Mouse (Mus musculus): ENCODE measurements around the gene Apc2. TPM values are rescaled to one million over a fixed set of nuclear protein-coding genes. Genes with fewer than 3 reads are reported as not detected.

The Apc2 gene
- total RNA-seq, 2 experiments from 2014 or later: not detected

- peak; percentile 70 for ATAC-seq (replicated peaks; ENCODE audit: low FRiP score, low TSS enrichment, poor library complexity, severe bottlenecking)
Measured at GRCm38 (mm10) chr10:80261585-80261968, 34.2 kb upstream of the Apc2 start.

GRCm38 (mm10) chr10:80262169-80262568 is 33.6 kb upstream of the Apc2 start:
- ATAC-seq (replicated peaks; ENCODE audit: low FRiP score, low TSS enrichment, poor library complexity, severe bottlenecking): no peak

DNA sequence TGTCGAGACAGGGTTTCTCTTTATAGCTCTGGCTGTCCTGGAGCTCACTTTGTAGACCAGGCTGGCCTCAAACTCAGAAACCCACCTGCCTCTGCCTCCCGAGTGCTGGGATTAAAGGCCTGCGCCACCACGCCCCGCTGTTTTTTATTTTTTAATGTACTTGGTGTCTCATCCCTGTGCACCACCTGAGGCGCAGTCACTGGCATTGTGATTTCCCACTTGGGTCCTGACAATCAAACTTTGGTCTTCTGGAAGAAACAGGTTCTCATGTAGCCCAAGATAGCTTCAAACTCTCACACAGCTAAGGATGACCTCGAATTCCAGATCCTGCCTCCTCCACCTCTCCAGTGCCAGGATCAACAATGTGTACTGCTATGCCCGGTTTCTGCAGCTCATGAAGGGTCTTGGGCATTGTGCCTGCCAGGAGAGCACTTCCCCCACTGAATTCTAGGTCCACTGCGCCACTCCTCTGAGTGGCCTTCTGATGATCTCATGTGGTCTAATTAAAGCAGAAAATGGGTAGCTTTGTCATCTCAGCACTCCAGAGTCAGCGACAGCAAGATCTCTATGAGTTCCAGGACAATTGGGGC is 32.9 kb upstream of the Apc2 start:
- no peak for ATAC-seq (replicated peaks; ENCODE audit: low FRiP score, low TSS enrichment, poor library complexity, severe bottlenecking)

- peak; percentile 46 for ATAC-seq (replicated peaks; ENCODE audit: low FRiP score, low TSS enrichment, poor library complexity, severe bottlenecking)
Measured at GRCm38 (mm10) chr10:80264341-80265148, 31.2 kb upstream of the Apc2 start.

DNA sequence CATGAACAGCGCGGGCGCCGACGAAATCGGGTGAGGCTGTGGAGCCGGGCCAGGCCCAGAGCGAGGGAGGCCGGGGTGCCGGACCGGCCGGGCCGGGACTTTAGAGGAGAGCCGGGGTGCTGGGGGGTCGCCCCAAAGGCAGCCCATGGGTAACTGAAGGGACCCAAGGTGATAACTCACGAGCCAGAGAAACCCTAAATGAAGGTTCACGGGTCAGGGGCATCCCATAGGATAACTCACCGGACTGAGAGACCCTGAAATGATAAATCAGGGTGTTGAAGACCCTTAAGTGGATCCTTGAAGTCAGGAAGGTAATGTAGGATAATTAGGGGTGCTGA is 30.7 kb upstream of the Apc2 start:
- ATAC-seq (replicated peaks; ENCODE audit: low FRiP score, low TSS enrichment, poor library complexity, severe bottlenecking): no peak

DNA sequence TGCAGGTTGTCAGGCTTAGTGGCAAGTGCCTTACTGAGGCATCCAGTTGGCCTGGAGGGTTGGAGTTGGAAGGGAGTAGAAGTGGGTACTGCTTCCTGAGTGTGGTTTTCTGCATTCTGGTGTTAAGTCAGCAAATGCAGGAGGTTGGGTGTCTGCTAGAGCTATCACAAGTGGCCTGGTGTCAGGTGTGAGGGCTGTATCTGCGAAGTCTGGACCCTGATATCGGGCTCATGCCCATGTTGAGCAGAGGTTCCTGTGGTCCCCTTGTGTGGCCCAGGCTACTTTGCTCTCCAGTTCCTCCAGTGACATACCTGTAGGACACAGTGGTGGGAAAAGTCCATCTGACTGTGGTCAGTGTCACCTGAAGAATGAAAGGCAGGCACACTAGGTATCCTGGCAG is 25.7 kb upstream of the Apc2 start:
- ATAC-seq (replicated peaks; ENCODE audit: low FRiP score, low TSS enrichment, poor library complexity, severe bottlenecking): peak; percentile 58

DNA sequence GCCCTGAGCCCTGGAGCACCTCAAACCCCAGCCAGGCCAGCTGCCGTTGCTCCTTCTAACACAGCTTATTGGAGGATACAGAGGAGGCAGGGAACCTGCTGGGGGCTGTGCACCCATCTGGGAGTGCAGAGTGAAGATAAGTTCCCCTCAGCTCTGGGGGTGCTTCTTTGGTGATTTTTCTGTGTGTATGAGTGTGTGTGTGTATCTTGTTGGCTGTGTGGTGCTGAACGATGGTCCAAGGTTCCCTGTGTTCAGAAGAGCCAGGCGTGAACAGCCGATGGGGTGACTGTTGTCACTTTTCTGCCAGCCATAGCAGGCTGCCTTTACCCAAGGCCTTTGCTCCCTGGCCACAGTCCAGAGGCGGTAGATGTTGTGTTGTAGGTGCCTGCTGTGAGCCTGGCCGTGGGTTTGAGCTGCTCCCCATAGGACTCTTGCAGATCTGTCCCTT is 25.0 kb upstream of the Apc2 start:
- peak; percentile 85 for ATAC-seq (replicated peaks; ENCODE audit: low FRiP score, low TSS enrichment, poor library complexity, severe bottlenecking)

- no peak for ATAC-seq (replicated peaks; ENCODE audit: low FRiP score, low TSS enrichment, poor library complexity, severe bottlenecking)
Measured at GRCm38 (mm10) chr10:80271186-80271843, 24.5 kb upstream of the Apc2 start.

GRCm38 (mm10) chr10:80271870-80272585 is 23.7 kb upstream of the Apc2 start:
- no peak for ATAC-seq (replicated peaks; ENCODE audit: low FRiP score, low TSS enrichment, poor library complexity, severe bottlenecking)

GRCm38 (mm10) chr10:80273847-80274246 is 21.9 kb upstream of the Apc2 start:
- ATAC-seq (replicated peaks; ENCODE audit: low FRiP score, low TSS enrichment, poor library complexity, severe bottlenecking): no peak

DNA sequence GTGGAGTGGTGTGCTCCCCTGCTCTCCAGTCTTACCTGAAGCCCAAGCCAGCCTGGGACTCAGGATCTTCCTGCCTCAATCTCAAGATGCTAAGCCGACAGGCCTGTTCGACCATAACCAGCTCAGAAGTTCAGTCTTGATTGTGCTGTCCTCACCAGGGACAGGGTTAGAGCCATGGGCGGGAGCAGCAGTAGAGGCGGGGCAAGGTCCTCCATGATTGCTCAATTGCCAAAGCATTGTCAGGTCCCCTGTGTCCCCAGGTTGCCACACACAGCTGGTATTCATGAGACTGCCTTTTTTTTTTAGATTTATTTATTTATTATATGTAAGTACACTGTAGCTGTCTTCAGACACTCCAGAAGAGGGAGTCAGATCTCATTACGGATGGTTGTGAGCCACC is 19.5 kb upstream of the Apc2 start:
- ATAC-seq (replicated peaks; ENCODE audit: low FRiP score, low TSS enrichment, poor library complexity, severe bottlenecking): no peak

DNA sequence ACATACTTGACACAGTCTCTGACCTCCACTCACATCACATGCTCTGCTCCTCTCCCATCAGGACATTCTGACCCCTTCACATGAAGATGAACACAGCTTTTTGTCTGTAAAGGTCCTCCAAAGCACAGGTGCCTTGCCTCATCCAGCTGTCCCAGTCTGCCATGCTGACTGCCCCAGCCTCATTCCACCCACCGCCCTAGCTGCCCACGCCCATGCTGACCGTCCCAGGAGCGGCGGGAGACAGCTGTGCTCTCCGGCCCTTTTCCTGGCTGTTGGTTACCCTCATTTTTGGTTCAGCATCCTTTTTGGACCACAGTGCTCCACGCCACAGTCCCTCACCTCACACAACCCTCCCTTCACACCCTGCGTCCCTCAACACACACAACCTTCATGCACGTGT is 17.4 kb upstream of the Apc2 start:
- no peak for ATAC-seq (replicated peaks; ENCODE audit: low FRiP score, low TSS enrichment, poor library complexity, severe bottlenecking)

GRCm38 (mm10) chr10:80279273-80279672 is 16.5 kb upstream of the Apc2 start:
- ATAC-seq (replicated peaks; ENCODE audit: low FRiP score, low TSS enrichment, poor library complexity, severe bottlenecking): no peak

GRCm38 (mm10) chr10:80281304-80281703 is 14.5 kb upstream of the Apc2 start:
- ATAC-seq (replicated peaks; ENCODE audit: low FRiP score, low TSS enrichment, poor library complexity, severe bottlenecking): no peak

GRCm38 (mm10) chr10:80281921-80282371 is 13.8 kb upstream of the Apc2 start:
- 0 out of 2 replicates have a peak, but pooled peaks have one; percentile 23 for ATAC-seq (replicated peaks; ENCODE audit: low FRiP score, low TSS enrichment, poor library complexity, severe bottlenecking)

GRCm38 (mm10) chr10:80282481-80283441 is 13.0 kb upstream of the Apc2 start:
- ATAC-seq (replicated peaks; ENCODE audit: low FRiP score, low TSS enrichment, poor library complexity, severe bottlenecking): no peak

DNA sequence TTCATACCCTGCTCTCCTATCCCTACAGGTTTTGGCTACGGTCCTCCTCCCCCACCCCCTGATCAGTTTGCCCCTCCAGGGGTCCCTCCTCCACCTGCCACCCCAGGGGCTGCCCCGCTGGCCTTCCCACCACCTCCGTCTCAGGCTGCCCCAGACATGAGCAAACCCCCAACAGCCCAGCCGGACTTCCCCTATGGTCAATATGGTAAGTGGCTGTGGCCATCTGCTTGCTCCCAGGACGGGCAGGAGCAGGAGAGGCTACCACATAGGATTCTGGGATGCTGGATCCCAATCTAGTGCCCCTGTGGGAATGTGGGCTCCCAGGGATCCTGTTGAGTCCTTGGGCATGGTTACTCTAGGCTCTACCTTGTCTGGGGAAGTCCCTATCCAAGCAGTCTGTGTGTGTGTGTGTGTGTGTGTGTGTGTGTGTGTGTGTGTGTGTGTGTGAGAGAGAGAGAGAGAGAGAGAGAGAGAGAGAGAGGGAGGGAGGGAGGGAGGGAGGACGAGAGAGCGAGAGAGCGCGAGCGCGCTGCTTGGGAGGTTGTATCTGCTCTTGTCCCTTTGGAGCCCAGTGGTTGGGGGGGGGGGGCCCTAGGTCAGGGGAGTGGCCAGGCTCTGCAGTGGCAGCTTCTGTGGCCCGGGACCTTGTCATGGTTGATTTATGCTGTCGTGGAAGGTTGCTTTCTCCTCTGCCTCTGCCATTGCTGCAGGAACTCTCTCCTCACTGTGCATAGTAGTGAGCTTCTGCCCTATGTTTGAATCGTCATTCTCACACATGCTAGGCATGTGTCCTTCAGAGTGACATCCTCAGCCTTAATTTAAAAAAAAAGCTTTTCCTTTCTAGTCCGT is 10.3 kb upstream of the Apc2 start:
- no peak for ATAC-seq (replicated peaks; ENCODE audit: low FRiP score, low TSS enrichment, poor library complexity, severe bottlenecking)

DNA sequence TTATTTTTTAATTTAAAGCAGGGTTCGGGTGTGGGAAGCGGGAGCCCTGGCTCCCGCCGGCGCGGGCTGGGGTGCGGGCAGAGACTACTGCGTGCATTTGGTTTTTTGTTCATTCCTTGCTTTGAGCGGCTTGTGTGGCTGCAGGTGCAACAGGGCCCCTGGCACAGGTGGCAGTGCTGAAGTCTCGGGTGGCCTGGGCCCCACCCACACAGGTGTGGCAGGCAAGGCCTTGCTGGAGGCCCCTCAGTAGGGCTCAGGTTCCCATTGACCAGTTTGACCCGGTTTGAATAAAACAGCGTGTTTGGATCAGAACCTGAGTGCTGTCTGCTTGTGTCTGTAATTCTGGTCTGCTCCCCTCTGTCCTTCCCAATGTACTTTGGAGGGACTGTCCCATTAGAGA is 7.7 kb upstream of the Apc2 start:
- no peak for ATAC-seq (replicated peaks; ENCODE audit: low FRiP score, low TSS enrichment, poor library complexity, severe bottlenecking)

All from megakaryocyte-erythroid progenitor cell, adult 5-6 weeks (primary cell).